Mouse (Mus musculus) heart, embryonic 15.5 days (tissue): ENCODE measurements at regions not wholly inside any gene's neighbourhood (a gene's known extent, or its start where the extent isn't known, plus 50 kb on each side); places are given as distances from the start of the nearest gene placed in this dataset.
A peak's percentile ranks its signal among the peaks of the same experiment; 100 is the strongest.

Experiments used
- ATAC-seq: fragments of 200-750 bp; cut with Nextera tagmentation; replicated peaks from 2 replicates; pipeline ENCODE4 v1.8.0; 2017; ENCODE audit warnings: low read depth, moderate TSS enrichment; ENCODE audit not compliant: insufficient number of reproducible peaks, insufficient read depth, low FRiP score
- H3K27ac ChIP-seq: fragments of 300-500 bp; sonication (generic); 2 replicates; pipeline ENCODE4 v1.5.1; 2015; ENCODE audit warnings: mild to moderate bottlenecking, inconsistent platforms
- H3K27me3 ChIP-seq: fragments of 300-500 bp; sonication (generic); 2 replicates; pipeline ENCODE4 v1.6.1; 2015; ENCODE audit warnings: inconsistent platforms
- H3K36me3 ChIP-seq: fragments of 300-500 bp; sonication (generic); 2 replicates; pipeline ENCODE4 v1.6.1; 2015; ENCODE audit warnings: mild to moderate bottlenecking, inconsistent platforms
- H3K4me1 ChIP-seq: fragments of 300-500 bp; sonication (generic); replicated peaks from 2 replicates; pipeline ENCODE4 v1.6.1; 2015; ENCODE audit warnings: inconsistent platforms
- H3K4me2 ChIP-seq: fragments of 300-500 bp; sonication (generic); 2 replicates; pipeline ENCODE4 v1.6.1; 2015; ENCODE audit warnings: inconsistent platforms, mild to moderate bottlenecking, moderate library complexity
- H3K4me3 ChIP-seq: fragments of 300-500 bp; sonication (generic); 2 replicates; pipeline ENCODE4 v1.5.1; 2015; ENCODE audit warnings: mild to moderate bottlenecking, inconsistent platforms
- H3K9ac ChIP-seq: fragments of 300-500 bp; sonication (generic); 2 replicates; pipeline ENCODE4 v1.6.1; 2015; ENCODE audit warnings: mild to moderate bottlenecking, inconsistent platforms
- H3K9me3 ChIP-seq: fragments of 300-500 bp; sonication (generic); replicated peaks from 2 replicates; pipeline ENCODE4 v1.6.1; 2016; ENCODE audit warnings: inconsistent platforms
- WGBS: fragments of 180-500 bp; shearing (Covaris S2); methylation state at CpG from one replicate; pipeline ENCODE4 v1.1.7; 2015; ENCODE audit warnings: mixed read lengths; 5-methylcytosine and 5-hydroxymethylcytosine counted together

- no peak overlapping the region for H3K4me3 ChIP-seq
Observed at GRCm38 (mm10) chr17:62310059-62310458, 571.1 kb downstream of the Efna5 start.

GRCm38 (mm10) chr17:62307111-62307510 is 574.0 kb downstream of the Efna5 start:
- Histone ChIP-seq H3K27me3 (no peaks in the 10 kb centered on the region), H3K4me1 (no peaks in the 10 kb centered on the region), H3K9ac (no peak overlapping the region), H3K27ac (no peak overlapping the region), H3K9me3 (no peaks in the 10 kb centered on the region), H3K4me3 (no peak overlapping the region), H3K36me3 (no peaks in the 10 kb centered on the region), H3K4me2 (no peak overlapping the region)
- no peak for ATAC-seq
- WGBS: 87% methylated on average over 2 of the region's 2 CpGs

More at GRCm38 (mm10) chr17:62310059-62310458, 571.1 kb downstream of the Efna5 start:
- WGBS: 46% methylated on average over 3 of the region's 3 CpGs
- no peak overlapping the region for H3K4me2 ChIP-seq
- no peak overlapping the region for H3K9ac ChIP-seq
- no peaks in the 10 kb centered on the region for H3K27me3 ChIP-seq
- ATAC-seq: no peak
- H3K36me3 ChIP-seq: no peaks in the 10 kb centered on the region
- H3K9me3 ChIP-seq: no peaks in the 10 kb centered on the region
- no peak overlapping the region for H3K27ac ChIP-seq
- H3K4me1 ChIP-seq: no peaks in the 10 kb centered on the region

- Histone ChIP-seq H3K9ac (no peak overlapping the region), H3K4me1 (no peaks in the 10 kb centered on the region), H3K27me3 (no peaks in the 10 kb centered on the region), H3K9me3 (no peaks in the 10 kb centered on the region), H3K27ac (no peak overlapping the region), H3K4me3 (no peak overlapping the region), H3K36me3 (no peaks in the 10 kb centered on the region), H3K4me2 (no peak overlapping the region)
- ATAC-seq: no peak
- 76% methylated on average over 1 of the region's 1 CpGs for WGBS
Observed at GRCm38 (mm10) chr17:62306524-62306923, 574.6 kb downstream of the Efna5 start.

- no peak for ATAC-seq
- H3K9ac ChIP-seq: no peak overlapping the region
- H3K4me1 ChIP-seq: no peaks in the 10 kb centered on the region
- H3K9me3 ChIP-seq: no peaks in the 10 kb centered on the region
- no peaks in the 10 kb centered on the region for H3K27me3 ChIP-seq
- WGBS: 28% methylated on average over 3 of the region's 3 CpGs
- H3K4me3 ChIP-seq: no peak overlapping the region
- H3K36me3 ChIP-seq: no peaks in the 10 kb centered on the region
- H3K27ac ChIP-seq: no peak overlapping the region
- no peak overlapping the region for H3K4me2 ChIP-seq
Observed at GRCm38 (mm10) chr17:62305140-62305539, 576.0 kb downstream of the Efna5 start.

GRCm38 (mm10) chr17:62304073-62304472 is 577.0 kb downstream of the Efna5 start:
- 57% methylated on average over 3 of the region's 3 CpGs for WGBS
- no peak overlapping the region for H3K9ac ChIP-seq
- H3K27ac ChIP-seq: no peak overlapping the region
- H3K4me3 ChIP-seq: no peak overlapping the region
- ATAC-seq: no peak
- no peak overlapping the region for H3K4me2 ChIP-seq
- no peaks in the 10 kb centered on the region for H3K27me3 ChIP-seq
- H3K9me3 ChIP-seq: no peaks in the 10 kb centered on the region
- no peaks in the 10 kb centered on the region for H3K36me3 ChIP-seq
- no peaks in the 10 kb centered on the region for H3K4me1 ChIP-seq

GRCm38 (mm10) chr17:62299875-62300274 is 581.2 kb downstream of the Efna5 start:
- Histone ChIP-seq H3K27ac (no peak overlapping the region), H3K4me1 (no peaks in the 10 kb centered on the region), H3K9me3 (no peaks in the 10 kb centered on the region), H3K9ac (no peak overlapping the region), H3K4me2 (no peak overlapping the region), H3K36me3 (no peaks in the 10 kb centered on the region), H3K27me3 (no peaks in the 10 kb centered on the region), H3K4me3 (no peak overlapping the region)
- ATAC-seq: no peak
- 64% methylated on average over 9 of the region's 9 CpGs for WGBS

DNA sequence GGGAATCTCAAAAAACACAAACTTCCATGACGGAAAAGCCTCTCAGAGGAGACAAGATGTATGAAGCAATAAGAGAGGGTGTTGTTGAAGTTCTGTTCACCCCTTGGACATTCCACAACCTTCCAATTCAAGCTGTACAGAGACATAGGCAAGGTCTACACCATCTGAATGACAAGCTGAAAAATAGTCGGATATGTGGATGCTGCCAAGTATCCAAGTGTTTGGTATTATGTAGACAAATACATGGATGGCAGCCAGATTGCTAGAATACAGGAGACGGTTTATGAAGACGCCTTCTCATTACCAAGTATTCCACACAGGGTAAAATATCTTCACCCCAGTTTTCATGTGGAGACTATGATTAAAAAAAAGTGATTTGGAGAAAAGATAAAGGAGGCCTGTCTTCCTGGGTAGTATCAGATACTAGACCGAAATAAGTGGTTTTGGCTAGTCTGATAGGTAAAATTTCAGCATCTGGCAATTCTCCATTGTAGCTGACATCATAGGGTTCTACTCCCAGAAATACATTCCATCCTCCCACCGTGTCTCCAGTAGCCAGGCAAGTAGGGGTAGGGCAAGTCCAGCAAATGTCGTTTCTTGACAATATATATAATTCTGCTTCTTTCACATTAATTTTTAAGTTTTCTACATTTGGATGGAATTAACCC is 583.6 kb downstream of the Efna5 start:
- Histone ChIP-seq H3K4me2 (no peak overlapping the region), H3K9me3 (no peaks in the 10 kb centered on the region), H3K36me3 (no peaks in the 10 kb centered on the region), H3K4me1 (no peaks in the 10 kb centered on the region), H3K4me3 (no peak overlapping the region), H3K9ac (no peak overlapping the region), H3K27me3 (no peaks in the 10 kb centered on the region), H3K27ac (no peak overlapping the region)
- WGBS: 55% methylated on average over 7 of the region's 7 CpGs
- ATAC-seq: 0 out of 2 replicates have a peak, but pooled peaks have one; percentile 35

GRCm38 (mm10) chr17:62295412-62295811 is 585.7 kb downstream of the Efna5 start:
- Histone ChIP-seq H3K4me1 (no peaks in the 10 kb centered on the region), H3K27ac (no peak overlapping the region), H3K36me3 (no peaks in the 10 kb centered on the region), H3K9ac (no peak overlapping the region), H3K27me3 (no peaks in the 10 kb centered on the region), H3K4me2 (no peak overlapping the region), H3K9me3 (no peaks in the 10 kb centered on the region), H3K4me3 (no peak overlapping the region)
- no peak for ATAC-seq

- H3K27ac ChIP-seq: no peak overlapping the region
- H3K4me3 ChIP-seq: no peak overlapping the region
- H3K36me3 ChIP-seq: no peaks in the 10 kb centered on the region
- H3K9ac ChIP-seq: no peak overlapping the region
- no peak overlapping the region for H3K4me2 ChIP-seq
- no peaks in the 10 kb centered on the region for H3K27me3 ChIP-seq
- WGBS: 83% methylated on average over 5 of the region's 5 CpGs
- H3K9me3 ChIP-seq: no peaks in the 10 kb centered on the region
- H3K4me1 ChIP-seq: no peaks in the 10 kb centered on the region
- ATAC-seq: no peak
Observed at GRCm38 (mm10) chr17:62292703-62293102, 588.4 kb downstream of the Efna5 start.

- no peak overlapping the region for H3K27ac ChIP-seq
- H3K4me3 ChIP-seq: no peak overlapping the region
- no peaks in the 10 kb centered on the region for H3K9me3 ChIP-seq
- no peak overlapping the region for H3K4me2 ChIP-seq
- no peak for ATAC-seq
- no peaks in the 10 kb centered on the region for H3K27me3 ChIP-seq
- H3K36me3 ChIP-seq: no peaks in the 10 kb centered on the region
- peaks cover 4% of the 10 kb centered on the region; the same call in 1 of the 2 replicates for H3K4me1 ChIP-seq
- H3K9ac ChIP-seq: no peak overlapping the region
Observed at GRCm38 (mm10) chr17:62287666-62288065, 593.5 kb downstream of the Efna5 start.

DNA sequence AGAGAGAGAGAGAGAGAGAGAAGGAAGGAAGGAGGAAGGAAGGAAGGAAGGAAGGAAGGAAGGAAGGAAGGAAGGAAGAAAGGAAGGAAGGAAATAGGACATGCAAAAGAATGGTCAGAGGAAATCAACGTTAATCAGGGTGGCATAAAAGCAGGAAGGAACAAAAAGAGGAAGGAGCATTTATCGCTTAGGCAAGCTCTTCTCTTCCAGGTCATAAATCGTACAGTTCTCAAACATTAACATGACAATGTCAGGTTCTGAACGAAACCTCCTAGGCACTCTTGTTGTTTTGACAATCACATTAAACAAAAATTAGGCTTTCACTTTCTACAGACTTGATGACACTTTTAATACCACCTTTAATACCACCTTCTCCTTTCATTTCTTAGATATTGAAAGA is 594.0 kb downstream of the Efna5 start:
- no peak for ATAC-seq
- WGBS: 71% methylated on average over 4 of the region's 4 CpGs
- no peak overlapping the region for H3K4me3 ChIP-seq
- H3K27me3 ChIP-seq: no peaks in the 10 kb centered on the region
- no peaks in the 10 kb centered on the region for H3K9me3 ChIP-seq
- H3K4me1 ChIP-seq: peaks cover 4% of the 10 kb centered on the region; the same call in 1 of the 2 replicates
- no peaks in the 10 kb centered on the region for H3K36me3 ChIP-seq
- no peak overlapping the region for H3K27ac ChIP-seq
- no peak overlapping the region for H3K4me2 ChIP-seq
- no peak overlapping the region for H3K9ac ChIP-seq
